Mouse (Mus musculus): ENCODE measurements around the gene P2ry14. TPM values are rescaled to one million over a fixed set of nuclear protein-coding genes. Genes with fewer than 3 reads are reported as not detected.
"Not testable (repeated sequence)": the region's sequence is repeated elsewhere in the genome, so short reads cannot be mapped to it uniquely, and the experiment has no call there.

The P2ry14 gene
- total RNA-seq, 2 experiments from 2014 or later: 6.0 to 6.7 TPM

DNA sequence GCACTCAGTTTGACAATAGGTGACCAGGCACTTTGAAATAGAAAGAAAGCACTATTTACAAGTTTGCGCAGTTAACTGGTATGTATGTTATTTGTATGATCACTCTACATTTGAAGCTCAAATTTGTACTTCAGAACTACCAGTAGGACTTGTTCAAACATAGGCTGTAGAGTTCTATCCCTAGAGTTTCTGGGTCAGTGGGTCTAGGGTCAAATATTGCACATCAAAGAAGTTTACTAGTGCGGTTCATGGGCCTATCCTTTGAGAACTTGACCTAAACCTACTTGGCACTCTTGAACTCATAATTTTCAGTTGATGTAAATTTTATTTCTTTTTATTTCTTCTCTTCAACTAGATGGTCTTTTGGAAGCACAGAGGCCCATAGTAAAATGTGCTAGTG lies 2.8 kb downstream of the P2ry14 start:
- intact Hi-C loops (cut with DNase I): no loop called here
- DNase-seq: no peak

DNA sequence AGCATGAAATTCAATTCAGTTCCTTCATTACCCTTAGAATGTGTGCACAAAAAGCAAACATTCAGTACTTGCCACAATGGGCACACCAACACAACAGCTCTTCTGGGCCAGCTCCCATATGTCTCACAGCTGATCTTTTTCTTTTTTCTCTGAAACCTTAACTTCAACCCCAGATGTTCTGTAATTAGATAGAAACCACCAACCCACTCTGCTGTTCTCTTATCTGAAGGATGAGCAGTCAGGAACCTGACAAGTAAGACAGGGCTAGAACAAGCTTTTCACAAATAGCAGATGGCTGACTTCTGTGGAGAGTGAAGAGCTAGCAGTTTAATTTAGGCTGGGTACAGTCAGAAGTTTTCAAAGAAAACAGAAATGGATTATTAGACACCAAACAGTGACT lies 3.8 kb downstream of the P2ry14 start:
- DNase-seq: no peak
- intact Hi-C loops (cut with DNase I): no loop called here

DNA sequence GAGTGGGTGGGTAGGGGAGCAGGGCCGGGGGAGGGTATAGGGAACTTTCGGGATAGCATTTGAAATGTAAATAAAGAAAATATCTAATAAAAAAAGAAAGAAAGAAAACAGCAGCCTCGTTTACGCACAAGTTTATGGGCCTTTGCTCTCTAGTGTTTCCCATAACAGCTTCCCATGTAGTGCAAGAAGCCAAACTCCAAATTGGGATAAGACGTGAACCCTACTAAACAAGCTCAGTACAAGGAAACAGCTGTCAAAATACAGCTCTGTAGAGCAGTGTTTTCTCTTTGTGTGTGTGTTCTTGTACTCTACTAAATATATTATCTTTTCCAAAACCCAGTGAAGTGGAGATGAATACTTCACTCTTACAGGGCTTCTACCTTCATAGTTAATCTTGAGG lies 8.2 kb downstream of the P2ry14 start:
- no peak for DNase-seq

GRCm38 (mm10) chr3:59141507-59142305 lies 11.7 kb downstream of the P2ry14 start:
- intact Hi-C loops (cut with DNase I): no loop called here
- DNase-seq: no peak

More for the DNA sequence above, 8.2 kb downstream of the P2ry14 start:
- intact Hi-C loops (cut with DNase I): no loop called here

- intact Hi-C loops (cut with DNase I); DNase-seq: not testable (repeated sequence)
These were observed 12.5 kb downstream of the P2ry14 start for GRCm38 (mm10) chr3:59140941-59141340.

DNA sequence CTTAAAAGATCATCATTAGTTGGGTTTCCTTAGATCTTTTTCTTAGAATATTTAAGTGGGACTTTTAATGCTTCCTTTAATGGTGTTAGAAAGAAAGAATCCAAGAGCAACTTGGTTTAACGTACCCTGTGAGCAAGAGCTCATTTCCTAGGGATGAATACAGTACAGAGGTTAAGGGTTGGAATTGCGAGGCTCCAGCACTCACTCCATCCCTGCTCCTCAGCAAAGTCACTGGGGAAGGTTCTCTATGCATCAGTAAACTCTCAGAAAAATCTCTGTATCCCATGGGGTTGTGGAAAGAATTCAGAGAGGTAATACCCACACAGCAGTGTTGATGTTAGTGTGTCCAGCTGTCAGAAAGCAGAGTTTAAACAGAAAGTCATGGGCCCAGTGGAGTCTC lies 13.3 kb downstream of the P2ry14 start:
- intact Hi-C loops (cut with DNase I): no loop called here
- DNase-seq: no peak

GRCm38 (mm10) chr3:59139651-59140051 lies 13.8 kb downstream of the P2ry14 start:
- DNase-seq: no peak
- intact Hi-C loops (cut with DNase I): no loop called here

GRCm38 (mm10) chr3:59138946-59139468 lies 14.4 kb downstream of the P2ry14 start:
- DNase-seq: no peak

GRCm38 (mm10) chr3:59135911-59136653 lies 17.3 kb downstream of the P2ry14 start:
- DNase-seq: no peak
- intact Hi-C loops (cut with DNase I): no loop called here

More at GRCm38 (mm10) chr3:59138946-59139468, 14.4 kb downstream of the P2ry14 start:
- intact Hi-C loops (cut with DNase I): no loop called here

DNA sequence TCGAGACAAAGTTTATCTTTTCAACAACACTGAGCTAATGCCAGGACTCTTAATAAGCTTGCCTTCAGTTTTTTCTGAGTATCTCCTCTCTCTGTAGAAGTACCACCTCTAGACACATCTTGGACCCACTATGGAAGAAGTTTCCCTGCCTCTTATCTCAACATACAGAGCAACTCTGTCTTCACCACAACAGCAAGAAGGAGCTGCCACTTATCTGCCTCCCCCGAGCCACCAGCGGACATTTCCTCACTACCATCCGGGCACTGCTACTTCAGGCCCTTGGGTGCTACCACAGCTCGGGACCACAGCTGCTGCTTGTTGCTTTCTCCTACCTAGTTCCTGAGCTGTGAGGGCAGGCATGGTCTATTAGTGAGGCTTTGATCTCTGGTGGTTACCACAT lies 20.2 kb downstream of the P2ry14 start:
- DNase-seq: no peak
- intact Hi-C loops (cut with DNase I): no loop called here

DNA sequence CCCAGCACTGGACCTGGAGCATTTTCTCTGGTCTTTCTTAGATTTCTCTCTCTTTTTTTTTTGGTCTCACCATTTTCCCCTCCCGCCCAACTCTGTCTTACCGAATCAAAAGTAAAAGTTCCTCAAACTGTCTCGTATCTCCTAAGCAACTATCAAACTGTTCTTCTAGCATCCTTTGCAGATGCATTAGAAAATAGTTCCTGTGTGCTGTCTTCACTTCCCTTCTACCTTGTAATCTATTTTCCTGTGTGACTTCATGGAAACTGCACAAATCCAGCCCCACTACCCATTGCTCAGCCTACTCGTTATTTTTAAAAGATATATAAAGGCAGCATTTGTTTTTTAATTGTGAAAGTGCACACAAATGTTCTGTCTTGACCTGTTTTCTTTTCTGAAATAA lies 21.5 kb downstream of the P2ry14 start:
- no peak for DNase-seq
- intact Hi-C loops (cut with DNase I): no loop called here

- no peak for DNase-seq
- intact Hi-C loops (cut with DNase I): no loop called here
These were observed 22.3 kb downstream of the P2ry14 start for GRCm38 (mm10) chr3:59131081-59131480.

DNA sequence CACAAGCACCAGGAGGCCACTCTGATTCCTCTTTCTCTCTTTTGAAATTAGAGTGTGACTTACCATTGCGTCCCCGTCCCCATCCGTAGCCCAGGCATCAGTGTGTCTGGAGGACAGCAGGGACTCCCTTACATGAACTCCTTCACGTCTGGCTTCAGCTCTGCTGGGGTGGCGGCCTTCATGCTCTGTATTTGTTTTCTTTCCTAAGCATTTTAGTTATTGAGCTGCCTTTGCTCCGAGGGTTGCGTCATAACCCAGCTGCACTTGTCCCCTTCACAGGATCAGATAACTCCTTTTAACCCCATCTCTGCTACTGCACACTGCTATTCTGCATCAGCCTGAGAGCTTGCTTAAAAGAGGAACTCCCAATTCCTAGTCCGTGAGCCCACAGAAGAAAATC lies 23.0 kb downstream of the P2ry14 start:
- peak; percentile 14 to 18 for DNase-seq

GRCm38 (mm10) chr3:59129547-59129946 lies 23.9 kb downstream of the P2ry14 start:
- intact Hi-C loops (cut with DNase I): no loop called here
- no peak for DNase-seq

More for the DNA sequence above, 23.0 kb downstream of the P2ry14 start:
- intact Hi-C loops (cut with DNase I): no loop called here

- DNase-seq: no peak
- intact Hi-C loops (cut with DNase I): no loop called here
These were observed 24.7 kb downstream of the P2ry14 start for GRCm38 (mm10) chr3:59128681-59129080.

GRCm38 (mm10) chr3:59125783-59126555 lies 27.4 kb downstream of the P2ry14 start:
- intact Hi-C loops (cut with DNase I): no loop called here
- no peak for DNase-seq

DNA sequence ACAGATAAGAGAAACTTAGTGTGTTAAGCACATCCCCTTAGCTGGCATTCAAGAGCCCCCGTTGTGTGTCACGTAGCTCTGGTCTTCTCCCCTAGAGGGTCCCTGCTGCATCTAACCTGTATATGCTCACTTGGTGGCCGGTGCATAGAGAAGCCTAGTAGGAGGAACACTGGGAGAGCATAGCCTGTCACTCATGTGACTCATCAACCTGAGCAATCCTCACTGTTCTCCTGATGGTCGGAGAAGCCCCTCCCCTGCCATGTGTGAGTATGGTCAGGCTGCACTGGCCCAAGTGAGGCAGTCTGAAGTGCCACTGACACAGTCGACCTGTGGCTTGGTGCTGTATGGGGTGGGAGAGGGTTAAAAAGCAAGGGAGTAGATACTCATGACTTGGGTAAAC lies 28.4 kb downstream of the P2ry14 start:
- intact Hi-C loops (cut with DNase I): no loop called here
- DNase-seq: no peak

GRCm38 (mm10) chr3:59121780-59122449 lies 31.5 kb downstream of the P2ry14 start:
- DNase-seq: no peak
- intact Hi-C loops (cut with DNase I): loop anchor here (2.0 to 5.0 kb wide), 3 partner anchors 50 to 990 kb away; no protein-coding TSS in a partner anchor

DNA sequence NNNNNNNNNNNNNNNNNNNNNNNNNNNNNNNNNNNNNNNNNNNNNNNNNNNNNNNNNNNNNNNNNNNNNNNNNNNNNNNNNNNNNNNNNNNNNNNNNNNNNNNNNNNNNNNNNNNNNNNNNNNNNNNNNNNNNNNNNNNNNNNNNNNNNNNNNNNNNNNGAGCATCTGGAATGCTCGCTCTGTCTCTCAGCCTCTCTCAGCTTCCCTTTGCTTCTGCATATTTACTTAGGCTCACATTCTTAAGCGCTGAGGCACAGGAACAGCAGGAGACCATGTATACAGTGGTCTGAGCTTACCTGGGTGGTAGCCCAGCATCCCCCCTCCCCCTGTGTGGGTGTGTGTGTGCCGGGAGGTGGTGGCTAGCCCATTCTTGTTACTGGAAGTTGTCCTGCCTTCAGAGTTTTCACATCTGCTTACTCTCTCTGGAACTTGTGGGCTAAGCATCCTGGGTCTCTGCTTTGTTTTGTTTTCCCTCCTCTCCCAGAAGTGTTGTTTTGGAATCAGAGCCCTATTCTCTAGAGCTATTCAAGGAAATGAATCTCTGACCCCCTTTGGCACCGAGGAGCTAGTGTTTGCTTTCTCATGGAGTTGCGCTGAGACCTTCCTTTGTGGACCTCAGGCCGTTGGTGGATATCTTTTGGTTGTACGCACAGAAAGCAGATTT lies 32.2 kb downstream of the P2ry14 start:
- intact Hi-C loops (cut with DNase I): loop anchor here (2.0 to 5.0 kb wide), 3 partner anchors 51 to 991 kb away; no protein-coding TSS in a partner anchor
- peak; percentile 22 to 37 for DNase-seq
